Mouse (Mus musculus) mesoderm, embryonic 11.5 days (tissue): ENCODE measurements around the gene Entpd8.

Source experiments
- DNase-seq: peaks from one replicate; pipeline ENCODE4 v3.0.0-alpha.2; 2012; ENCODE audit warnings: low read depth, low spot score

Gene Entpd8

DNA sequence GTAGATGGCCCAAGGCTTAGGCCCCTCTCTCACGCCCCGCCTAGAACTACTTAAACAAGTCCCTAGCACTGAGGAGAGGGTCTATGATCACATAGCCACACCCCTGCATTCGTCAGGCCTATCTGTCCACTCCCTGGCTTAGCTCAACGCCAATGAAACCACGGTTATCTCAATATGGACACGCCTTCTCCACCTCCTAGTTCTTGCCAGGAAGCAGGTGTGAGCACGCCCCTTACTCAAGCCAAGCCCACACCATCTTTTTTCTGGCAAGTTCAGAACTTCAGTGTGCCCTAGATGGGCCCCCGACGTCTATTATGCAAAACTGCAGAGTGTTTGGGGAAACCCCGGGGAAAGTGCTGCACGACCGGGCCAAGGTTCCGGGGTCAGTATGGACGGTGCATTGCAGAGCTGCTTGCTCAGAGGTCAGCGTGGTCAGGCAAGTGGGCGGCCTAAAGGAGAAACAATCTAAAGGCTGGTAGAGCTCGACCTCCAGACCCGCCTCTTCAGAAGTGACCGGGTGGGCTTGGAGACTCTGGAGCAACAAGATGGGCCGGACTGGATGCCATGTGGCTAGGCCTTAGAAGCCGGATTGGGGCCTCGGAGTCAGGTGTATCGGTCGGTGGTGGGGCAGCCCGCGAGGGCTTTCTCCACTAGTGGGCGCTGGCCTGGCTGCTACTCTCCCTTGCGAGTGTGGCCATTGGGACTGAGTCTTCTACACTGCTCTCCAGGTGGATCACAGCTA, 15.2 kb downstream of the Entpd8 start, which contains the start of gene Noxa1:
TSS of gene Noxa1 (minus strand) at position 41 of the 742 bp plus-strand sequence.
- peak; percentile 39 for DNase-seq

DNA sequence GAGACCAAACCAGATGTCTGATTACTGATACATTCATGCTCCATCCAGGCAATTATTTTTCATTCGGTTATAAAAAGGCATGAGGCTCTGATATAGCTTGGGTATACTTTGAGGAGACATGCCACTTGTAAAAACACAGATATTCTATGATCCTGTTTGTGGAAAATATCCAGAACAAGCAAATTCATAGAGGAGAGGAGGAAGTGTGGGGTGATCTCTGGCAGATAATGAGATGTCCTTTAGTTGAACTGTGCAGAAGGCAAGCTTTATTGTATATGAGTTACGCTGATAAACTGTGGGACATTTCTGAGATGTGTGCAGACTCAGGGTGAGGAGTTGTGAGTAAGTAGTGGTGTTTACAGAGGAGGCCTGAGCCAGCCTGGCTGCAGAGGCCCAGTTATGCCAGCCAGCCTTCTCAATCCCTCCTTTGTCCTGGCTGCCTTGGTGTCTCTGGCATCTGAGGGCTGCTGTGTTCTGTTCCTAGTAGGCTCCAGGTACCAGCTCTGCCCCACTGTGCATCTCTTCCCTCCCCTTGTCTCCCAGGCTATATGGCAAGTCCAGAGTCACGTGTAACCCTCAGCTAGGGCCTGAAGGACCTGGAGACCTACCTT, 18.0 kb downstream of the Entpd8 start:
- no peak for DNase-seq

DNA sequence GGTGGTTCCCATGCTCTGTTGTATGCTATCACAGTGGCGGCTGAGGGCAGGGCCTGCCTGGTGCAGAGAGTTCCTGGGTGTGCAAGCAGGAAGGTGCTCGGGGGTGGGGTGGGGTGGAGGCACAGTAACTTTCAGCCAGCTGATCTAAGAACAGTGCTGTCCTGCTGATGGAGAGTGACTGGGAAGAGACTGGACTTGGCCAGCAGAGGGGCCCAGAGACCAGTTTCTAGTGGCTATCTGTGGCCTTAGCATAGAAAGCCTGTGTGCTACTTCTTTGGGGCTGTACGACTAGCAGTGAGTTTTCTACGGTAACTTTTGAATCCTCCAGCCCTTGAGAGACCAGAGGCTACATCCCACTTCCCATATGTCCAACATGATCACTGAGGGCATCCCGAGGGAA, 18.9 kb downstream of the Entpd8 start:
- peak; percentile 41 for DNase-seq

DNA sequence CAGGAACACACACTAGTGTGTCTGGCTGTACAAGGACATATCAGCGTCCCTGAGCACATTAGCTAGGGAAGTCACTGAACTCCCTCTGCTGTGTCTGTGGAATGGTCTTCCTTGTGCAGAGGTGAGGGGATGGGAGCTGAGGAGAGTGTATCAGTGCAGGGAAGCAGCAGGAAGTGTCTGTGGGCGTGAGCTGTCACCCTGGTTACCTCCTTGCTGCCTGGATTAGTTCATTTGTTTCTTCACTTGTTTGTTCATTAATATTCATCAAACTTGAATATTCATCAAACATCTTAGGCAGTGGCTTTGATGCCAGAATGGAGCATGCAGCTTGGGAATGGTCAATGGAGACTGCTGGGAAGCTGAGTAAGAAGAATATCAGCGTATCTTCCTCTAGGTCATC, 19.6 kb downstream of the Entpd8 start:
- DNase-seq: no peak

DNA sequence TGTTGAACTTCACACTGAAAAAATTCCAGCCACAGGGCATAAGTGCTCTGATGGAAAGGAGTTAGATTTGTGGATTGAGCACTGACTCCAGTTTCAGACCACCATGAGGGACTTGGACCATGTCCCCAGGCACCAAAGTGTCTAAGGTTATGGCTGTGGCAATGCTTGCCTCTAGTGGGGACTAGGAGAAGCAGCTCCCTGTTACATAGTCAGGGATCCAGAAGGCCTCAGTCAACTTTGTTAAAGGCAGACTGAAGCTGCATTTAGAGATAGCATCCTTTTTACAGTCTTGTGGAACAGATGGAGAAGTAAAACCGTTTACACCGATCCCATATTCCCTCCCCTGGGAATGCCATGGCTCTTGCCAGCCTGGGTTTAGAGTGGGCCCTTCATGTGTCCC, 24.0 kb downstream of the Entpd8 start:
- no peak for DNase-seq

DNA sequence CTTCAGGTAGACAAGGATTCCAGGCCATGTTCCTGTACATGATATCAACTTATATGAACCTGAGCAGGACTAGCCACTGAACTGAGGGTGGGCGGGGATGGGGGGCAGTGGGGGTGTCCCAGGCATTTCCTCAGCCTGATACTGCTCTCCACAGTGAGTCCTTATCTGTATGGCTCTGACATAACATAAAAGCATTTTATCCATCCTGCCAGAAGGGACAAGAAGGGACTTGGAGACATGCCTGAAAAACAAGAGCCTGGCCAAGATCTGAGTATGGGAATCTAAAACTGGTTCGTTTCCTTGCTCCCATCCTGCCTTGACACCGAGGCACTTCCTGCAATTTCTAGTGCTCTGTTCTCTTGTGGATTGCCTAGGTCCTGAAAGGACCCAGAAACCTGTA, 25.9 kb downstream of the Entpd8 start:
- no peak for DNase-seq

DNA sequence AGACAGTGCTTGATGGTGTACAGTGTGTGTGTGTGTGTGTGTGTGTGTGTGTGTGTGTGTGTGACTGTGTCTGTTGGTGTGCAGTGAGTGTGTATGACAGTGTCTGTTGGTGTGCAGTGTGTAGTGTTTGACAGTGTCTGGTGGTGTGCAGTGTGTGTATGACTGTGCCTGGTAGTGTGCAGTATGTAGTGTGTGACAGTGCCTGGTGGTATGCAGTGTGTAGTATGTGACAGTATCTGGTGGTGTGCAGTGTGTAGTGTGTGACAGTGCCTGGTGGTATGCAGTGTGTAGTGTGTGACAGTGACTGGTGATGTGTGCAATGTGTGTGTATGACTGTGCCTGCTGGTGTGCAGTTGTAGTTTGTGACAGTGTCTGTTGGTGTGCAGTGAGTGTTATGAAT, 29.4 kb downstream of the Entpd8 start:
- no peak for DNase-seq

DNA sequence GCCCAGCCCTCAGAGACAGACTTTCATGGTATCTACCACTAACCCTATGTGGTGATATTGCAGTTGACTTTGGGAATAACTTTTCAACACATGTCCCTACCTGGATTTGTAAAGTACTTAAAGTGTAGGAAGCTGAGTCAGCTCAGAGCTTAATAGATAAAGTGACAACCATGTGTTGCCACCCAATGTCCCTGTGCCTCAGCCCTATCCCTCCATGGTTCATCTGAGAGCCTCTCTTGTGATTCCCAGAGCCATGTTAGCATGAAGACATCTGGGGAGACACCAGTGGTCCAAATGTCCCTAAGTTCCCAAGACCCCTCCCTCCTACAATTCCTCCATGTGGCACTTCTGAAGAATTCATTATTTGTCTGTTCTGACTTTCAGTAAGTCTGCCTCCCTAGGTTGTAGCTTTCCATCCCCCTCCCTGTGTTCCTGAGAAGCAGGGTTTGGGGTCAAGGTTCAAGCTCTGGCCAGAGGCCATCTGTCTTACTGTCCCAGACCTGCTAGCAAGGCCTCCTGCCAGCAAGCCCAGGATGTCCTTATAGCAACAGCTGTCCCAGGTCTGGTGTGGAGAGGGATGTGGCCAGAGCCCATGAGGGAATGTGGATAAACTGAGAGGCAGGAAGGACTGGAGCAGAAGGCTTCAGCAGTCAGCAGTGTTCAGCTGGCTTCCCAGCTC, 30.5 kb downstream of the Entpd8 start:
- DNase-seq: peak; percentile 23

DNA sequence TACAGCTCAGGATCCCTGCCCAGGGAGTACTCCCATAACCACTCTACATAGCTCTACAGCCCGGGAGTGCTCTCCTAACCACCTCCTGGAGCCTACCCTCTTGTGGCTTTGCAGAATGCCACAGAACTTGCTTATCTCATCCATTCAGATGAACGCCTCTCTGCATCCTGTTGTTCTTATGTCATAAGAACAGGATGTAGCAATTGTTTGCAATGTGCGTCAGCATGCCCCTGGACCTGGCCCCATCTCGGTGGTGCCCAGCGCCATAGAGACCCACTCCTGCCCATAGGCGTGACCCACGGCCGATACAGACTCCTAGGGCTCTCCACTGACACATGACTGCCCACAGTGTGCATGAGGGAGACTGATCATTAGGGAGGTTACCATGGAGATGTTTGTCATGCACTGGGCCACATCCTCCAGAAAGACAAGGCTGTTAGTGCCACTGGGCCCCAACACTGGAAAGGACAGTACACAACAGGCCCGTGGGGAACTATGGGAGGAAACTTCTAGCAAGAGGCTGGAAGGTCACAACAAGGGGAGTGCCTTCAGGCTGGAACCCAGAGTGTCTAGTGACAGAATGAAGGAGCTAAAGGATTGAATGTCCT, 31.2 kb downstream of the Entpd8 start:
- DNase-seq: no peak

DNA sequence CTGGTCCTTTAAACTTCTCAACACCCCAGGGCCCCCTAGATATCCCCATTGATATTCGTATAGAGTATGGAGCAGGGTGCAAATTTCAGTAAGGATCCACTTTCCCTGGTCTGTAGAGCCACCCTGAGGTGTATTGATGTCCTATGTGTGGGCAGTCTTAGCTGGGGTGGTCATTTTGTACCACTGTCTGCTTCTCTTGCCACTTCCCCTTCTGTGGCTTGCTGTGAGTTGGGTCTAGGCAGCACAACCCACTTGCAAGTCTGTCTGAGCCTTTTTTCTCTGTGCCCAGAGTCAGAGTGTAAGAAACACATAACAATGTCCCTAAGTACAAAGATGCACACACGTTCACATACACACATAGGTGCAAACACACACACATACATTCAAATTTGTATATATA, 34.2 kb downstream of the Entpd8 start:
- DNase-seq: no peak

DNA sequence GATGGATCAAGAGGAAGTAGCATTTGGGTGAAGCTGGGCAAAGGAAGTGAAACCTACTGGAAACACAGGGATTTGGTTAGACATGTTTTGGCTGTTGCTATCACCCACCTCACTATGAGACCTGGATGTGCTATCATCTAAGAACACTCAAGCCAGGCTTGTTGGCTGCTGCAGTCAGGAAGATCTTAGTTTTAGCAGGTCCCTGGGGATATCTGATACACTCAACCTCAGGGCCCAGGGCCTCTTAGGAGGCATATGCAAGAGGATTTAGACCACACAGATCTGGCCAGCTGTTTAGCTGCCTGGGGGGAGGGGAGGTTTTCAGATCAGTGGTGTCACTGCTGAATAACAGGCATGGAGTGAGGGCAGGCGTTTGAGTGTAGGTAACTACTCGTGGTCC, 35.3 kb downstream of the Entpd8 start:
- no peak for DNase-seq

DNA sequence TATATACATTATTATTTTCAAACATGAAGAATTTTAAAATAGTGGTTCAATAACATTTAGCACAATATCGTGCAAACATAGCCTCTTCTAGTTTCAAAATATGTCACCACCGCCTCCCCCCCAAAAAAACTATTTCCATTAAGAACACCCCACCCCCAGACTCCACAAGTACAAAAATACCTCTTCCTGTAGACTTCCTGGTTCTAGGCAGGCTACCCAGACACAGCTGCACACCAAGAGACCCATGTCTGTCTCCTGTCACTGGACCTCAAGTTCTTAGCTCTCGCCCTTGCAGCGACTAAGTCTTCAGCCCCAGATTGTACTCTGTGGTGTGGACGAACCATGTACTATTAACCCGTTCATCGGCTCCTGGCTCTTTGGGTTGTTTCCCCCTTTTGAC, 40.9 kb downstream of the Entpd8 start:
- DNase-seq: no peak

DNA sequence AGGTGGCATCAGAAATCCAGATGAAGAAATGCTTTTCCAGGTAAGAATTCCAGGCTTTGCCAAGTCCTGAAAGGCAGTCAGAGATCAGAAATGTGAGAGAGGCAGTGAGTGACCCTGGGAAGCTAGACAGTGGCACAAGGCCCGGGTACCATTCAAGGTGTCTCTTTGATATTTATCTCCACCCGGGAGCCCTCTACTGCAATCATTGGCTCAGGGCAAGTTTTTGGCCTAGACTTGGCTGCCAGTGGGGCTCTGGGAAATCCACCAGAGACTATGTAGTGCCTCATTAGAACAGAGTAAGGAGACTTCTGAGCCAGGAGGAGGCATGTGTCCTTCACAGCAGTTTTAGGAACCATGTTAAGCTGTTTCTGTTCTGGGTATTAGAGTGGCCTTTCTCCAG, 42.6 kb downstream of the Entpd8 start:
- DNase-seq: no peak

DNA sequence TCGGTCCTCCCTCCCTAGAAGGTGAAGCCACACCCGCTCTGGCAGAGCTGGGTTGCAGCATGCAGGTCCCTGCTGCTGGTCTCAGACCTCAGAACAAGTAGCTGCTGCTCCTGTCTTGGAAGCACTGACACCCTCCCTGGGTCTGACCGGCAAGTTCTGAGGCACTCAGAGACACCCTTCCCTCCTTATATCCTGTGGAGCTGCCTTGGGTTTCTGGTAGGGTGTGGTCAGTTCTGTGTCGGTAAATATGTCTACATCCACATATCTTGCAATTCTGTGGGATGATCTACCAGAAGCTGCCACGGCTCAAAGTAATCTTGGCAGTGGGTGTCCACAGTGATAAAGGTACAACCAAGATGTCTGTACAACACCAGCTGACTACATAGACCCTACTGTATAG, 43.4 kb downstream of the Entpd8 start:
- no peak for DNase-seq

DNA sequence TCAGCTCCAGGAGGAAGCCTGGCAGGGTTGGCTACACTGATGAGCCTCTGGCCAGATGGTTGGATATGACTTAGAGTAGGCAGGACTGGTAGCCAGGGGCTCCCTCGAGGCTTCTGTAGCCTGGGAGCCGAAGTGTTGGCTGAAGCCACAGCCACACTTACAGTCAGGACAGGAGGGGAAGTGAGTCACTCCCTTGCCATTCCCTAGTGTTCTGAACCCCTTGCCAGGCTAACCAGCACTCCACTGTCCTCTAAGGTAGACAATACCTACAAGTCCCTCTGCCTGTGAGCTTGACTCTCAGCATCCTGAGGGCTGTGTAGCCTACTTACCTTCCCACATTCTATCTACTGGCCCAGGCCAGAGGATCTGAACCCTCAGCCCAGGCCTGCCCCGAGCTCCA, 44.3 kb downstream of the Entpd8 start:
- DNase-seq: no peak

DNA sequence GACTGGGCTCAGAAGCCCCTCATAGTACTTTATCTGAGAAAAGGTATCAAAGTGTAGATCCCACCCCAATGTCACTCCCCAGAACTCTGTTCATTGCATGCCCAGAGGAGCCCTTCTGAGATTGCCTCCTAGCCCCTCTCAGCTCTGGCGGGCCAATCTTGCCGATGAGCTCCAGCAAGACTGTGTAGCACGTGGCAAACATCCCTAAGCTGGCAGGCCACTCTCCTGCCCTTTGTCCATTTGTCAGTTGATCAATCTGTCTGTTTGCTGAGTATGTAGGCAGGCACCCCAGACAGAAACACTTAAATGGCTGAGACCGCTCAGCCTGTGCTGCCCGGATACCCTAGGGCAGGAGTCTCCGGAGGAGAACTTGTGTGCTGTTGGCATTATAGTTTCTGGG, 45.0 kb downstream of the Entpd8 start:
- no peak for DNase-seq

DNA sequence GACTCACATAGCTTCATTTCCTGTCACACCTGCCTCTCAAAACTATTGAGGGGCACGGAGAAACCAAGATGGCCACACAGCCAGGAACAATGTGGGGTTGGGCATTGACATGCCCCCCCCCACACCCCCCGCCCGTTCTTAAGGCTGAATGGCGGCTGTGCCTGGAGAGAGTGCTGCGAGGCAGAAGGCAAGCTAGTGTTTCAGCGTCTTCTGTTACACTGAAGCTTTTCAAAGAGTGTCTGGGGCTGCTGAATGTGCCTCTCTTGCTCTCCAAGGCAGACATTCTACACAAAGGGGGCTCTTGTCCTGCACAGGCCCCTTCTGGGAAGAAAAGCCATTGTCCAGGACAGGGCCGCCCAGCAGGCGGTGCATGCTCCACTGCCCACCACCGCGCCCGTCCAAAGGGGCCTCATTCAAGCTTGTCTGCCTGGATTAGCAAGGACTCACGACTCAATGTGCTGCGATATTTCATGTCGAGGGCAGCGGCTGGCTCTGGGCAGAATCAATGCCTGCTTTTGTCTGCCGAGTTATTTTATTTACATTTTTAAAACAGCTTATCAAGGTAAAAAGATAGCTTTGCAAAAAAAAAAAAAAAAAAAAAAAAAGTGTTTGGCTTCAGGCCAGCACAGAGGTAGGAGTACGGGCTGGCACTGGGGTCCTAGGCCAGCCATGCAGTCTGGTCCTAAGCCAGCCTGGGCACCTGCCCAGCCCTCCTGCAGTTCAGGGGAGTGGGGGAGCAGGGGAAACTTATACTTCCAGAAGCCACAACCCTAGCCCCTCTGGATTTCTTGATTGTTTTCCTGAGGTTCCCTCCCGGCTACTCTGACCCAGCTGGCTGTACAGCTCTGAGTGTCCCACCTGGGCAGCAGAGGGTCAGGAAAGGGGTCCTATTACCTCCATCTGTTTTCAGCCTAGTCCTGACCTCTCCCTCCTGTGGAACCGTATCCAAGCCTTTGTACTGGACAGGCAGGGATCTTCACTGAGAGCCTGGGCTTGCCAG, 46.2 kb downstream of the Entpd8 start:
- DNase-seq: peak; percentile 89

DNA sequence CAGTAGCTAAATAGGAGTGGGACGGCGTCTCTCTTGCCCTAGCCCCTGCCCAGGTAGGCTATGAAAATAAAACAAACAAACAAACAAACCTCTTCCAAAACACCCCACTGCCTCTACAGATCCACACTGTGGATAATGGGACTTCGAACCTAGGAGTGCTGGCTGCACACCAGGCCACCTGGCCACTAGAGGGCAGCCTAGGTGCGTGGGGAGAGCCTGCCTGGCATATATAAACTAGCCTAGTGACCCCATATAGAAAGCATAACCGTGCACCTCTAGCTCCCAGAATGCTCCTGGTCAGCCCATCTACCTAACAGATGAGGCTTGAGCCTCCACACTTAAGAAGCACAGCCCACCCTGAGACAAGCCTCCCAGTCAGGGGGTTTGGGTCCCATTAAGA, 47.1 kb downstream of the Entpd8 start:
- DNase-seq: peak; percentile 48

DNA sequence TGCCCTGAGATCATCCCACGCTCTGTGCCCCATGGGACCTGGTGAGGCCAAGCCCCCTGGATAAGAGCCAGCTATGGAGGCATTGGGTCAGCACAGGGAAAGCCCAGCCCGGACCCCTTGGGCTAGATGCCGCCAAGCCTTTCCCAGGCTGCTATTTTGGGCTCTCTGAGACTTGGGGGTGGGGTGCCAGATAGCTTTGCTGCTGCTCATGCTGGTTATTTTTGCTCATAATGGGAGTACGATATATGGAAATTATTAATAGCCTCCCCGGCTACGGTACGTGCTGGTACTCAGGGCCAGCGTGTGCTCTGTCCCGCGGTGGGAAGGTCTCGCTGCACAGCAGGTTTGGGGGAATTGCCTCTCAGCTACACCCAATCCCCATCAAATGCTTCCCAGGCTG, 48.0 kb downstream of the Entpd8 start:
- DNase-seq: no peak

DNA sequence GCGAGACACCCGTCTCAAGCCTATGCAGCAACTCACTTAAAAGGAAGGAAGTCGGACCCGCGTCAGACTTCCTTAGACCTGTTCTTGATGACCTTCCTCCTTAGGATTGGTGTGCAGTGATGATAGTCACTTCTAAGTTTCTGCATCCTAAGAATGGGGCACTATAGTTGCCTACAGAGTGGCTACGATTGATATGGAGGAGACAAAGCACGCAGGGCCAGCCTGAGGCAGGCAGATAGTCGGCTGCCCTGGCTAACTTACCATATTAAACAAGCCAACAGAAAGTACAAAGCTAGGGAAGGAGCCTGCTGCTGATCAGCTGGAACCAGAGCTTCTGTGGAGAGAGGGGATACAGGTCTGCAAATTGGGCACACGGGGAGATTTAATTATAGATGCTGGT, 51.5 kb downstream of the Entpd8 start:
- no peak for DNase-seq
